Mouse (Mus musculus) T-helper 1 cell (primary cell): Measurements from ENCODE around the gene Wdr53.
"Not testable (repeated sequence)": the region's sequence is repeated elsewhere in the genome, so short reads cannot be mapped to it uniquely, and the experiment has no call there.

Source experiments
- in situ Hi-C: fragments of 300-600 bp; cut with MboI, MseI; formaldehyde crosslinking; loops from one replicate; pipeline ENCODE4 v1.15.1; 2025; ENCODE audit warnings: high pct_unique_total_duplicates

The Wdr53 gene

GRCm38 (mm10) chr16:32277308-32278256 is 30.6 kb downstream of the Wdr53 start, which contains the start of gene Rnf168:
Gene Rnf168 (plus strand): TSS chr16:32277459.
- in situ Hi-C loops: no loop called here

- in situ Hi-C loops: no loop called here
Measured at GRCm38 (mm10) chr16:32278396-32278795, 31.4 kb downstream of the Wdr53 start.

- in situ Hi-C loops: loop anchor here (10.0 kb wide), 1 partner anchor 335 kb away; no protein-coding TSS in a partner anchor
Measured at GRCm38 (mm10) chr16:32280211-32280610, 33.2 kb downstream of the Wdr53 start.

- in situ Hi-C loops: loop anchor here (10.0 kb wide), 1 partner anchor 332 kb away; no protein-coding TSS in a partner anchor
Measured at GRCm38 (mm10) chr16:32282608-32283007, 35.6 kb downstream of the Wdr53 start.

GRCm38 (mm10) chr16:32291821-32292220 is 44.8 kb downstream of the Wdr53 start:
- in situ Hi-C loops: no loop called here

GRCm38 (mm10) chr16:32299617-32300016 is 52.6 kb downstream of the Wdr53 start:
- in situ Hi-C loops: not testable (repeated sequence)

GRCm38 (mm10) chr16:32303046-32303445 is 56.0 kb downstream of the Wdr53 start:
- in situ Hi-C loops: no loop called here

GRCm38 (mm10) chr16:32303886-32304285 is 56.9 kb downstream of the Wdr53 start:
- in situ Hi-C loops: no loop called here
